ENCODE assay signal across 14 mouse cellular contexts in the genomic region with DNA sequence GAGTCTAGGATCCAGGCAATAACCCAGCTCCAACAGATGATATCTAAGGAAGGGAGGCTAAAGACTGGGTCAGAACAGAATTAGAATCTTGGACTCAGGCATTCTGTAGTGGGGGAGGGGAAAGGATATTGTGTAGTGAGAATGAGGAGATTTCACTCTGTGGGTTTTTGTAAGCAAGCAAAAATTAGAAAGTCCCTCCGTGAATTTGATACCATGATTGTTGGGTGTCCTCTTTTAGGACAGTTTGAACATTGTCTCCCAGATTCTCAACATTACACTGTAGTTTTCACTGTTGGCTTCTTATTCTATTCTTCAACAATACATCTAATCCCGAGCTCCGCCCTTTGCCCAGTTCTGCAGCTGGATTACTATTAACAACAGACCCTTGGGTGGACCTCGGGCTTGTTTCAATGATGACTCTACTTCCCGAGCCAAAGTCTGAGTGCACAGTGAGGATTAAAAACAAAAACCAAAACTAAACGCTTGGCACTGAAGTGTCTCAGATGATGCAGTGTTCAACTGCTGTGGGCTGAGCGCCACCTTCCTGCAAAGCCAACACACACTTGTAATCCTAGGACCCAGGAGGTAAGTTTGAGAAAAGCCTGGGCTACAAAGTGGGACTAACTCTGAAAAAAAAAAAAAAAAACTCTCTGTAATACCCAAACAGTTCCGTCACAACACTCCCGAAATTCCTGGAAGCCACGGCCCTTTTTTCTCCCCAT. TPM values are rescaled to one million over a fixed set of nuclear protein-coding genes. Genes with fewer than 3 reads are reported as not detected.
DNase-seq lines count a peak whose midpoint lies in the region; ATAC-seq and TF ChIP-seq lines count a peak whose summit lies in the region.
"Had no signal": no experiment of that assay in that cellular context is flagged by ENCODE, and none has a peak within 500 bp of the region (broad histone marks: within the 10 kb centered on the region; RNA-seq: fewer than 3 reads in every experiment).

A gene (minus strand): TSS at position 51 of the 722 bp plus-strand sequence.

- TF ChIP-seq POLR2A in bone marrow macrophage, adult 2 months (IDR thresholded peaks at IDR 0.05; ENCODE audit: borderline replicate concordance, low read depth, low read length), result no peak
- no peak for TF ChIP-seq POLR2A in myocyte (IDR thresholded peaks at IDR 0.05; ENCODE audit: insufficient read length, low read depth)

- WGBS in lung, embryonic 14.5 days, result 67% methylated on average over 10 of the region's 10 CpGs
- WGBS in forebrain, embryonic 16.5 days, result 77% methylated on average over 10 of the region's 10 CpGs

- H3K9me3 ChIP-seq in lung, embryonic 14.5 days (ENCODE audit: low read depth, low read length), result no peaks in the 10 kb centered on the region
- H3K9me3 ChIP-seq in forebrain, embryonic 16.5 days (ENCODE audit: control insufficient read depth, low read length), result no peaks in the 10 kb centered on the region
- H3K9me3 ChIP-seq: hindbrain, embryonic 15.5 days; limb, embryonic 13.5 days; midbrain, embryonic 15.5 days had no signal

- H3K4me1 ChIP-seq in lung, embryonic 14.5 days (ENCODE audit: insufficient read depth), result 0 out of 2 replicates have a peak, but pooled peaks cover 4% of the 10 kb centered on the region
- H3K4me1 ChIP-seq in bone marrow macrophage, adult 2 months (ENCODE audit: control insufficient read depth, insufficient read depth, low read length), result peaks cover 38% of the 10 kb centered on the region
- H3K4me1 ChIP-seq in forebrain, embryonic 16.5 days (replicated peaks; ENCODE audit: control insufficient read depth, insufficient read depth, low read length), result peaks cover 9% of the 10 kb centered on the region

- no peaks in the 10 kb centered on the region for H3K27me3 ChIP-seq in lung, embryonic 14.5 days (ENCODE audit: insufficient read depth, low read length)
- H3K27me3 ChIP-seq in myocyte (ENCODE audit: control insufficient read depth, insufficient read depth, insufficient read length), result no peaks in the 10 kb centered on the region
- H3K27me3 ChIP-seq in forebrain, embryonic 16.5 days (replicated peaks; ENCODE audit: control insufficient read depth, insufficient read depth, low read length), result no peaks in the 10 kb centered on the region
- H3K27me3 ChIP-seq: hindbrain, embryonic 15.5 days; limb, embryonic 13.5 days; midbrain, embryonic 15.5 days had no signal

- DNase-seq in gastrocnemius, adult 18-20 months (ENCODE audit: low spot score), result peak; percentile 48
- DNase-seq in gastrocnemius, postnatal 4 days (ENCODE audit: low spot score in 2 of 2), result no peak
- no peak for DNase-seq in lung, embryonic 14.5 days
- DNase-seq in lung, adult 18-20 months, result no peak
- DNase-seq: cerebellum, adult 2 months had no signal

- H3K36me3 ChIP-seq in lung, embryonic 14.5 days (ENCODE audit: insufficient read depth), result no peaks in the 10 kb centered on the region
- H3K36me3 ChIP-seq in myocyte (ENCODE audit: control insufficient read depth, insufficient read depth), result peaks cover 5% of the 10 kb centered on the region
- no peaks in the 10 kb centered on the region for H3K36me3 ChIP-seq in forebrain, embryonic 16.5 days (ENCODE audit: control insufficient read depth, insufficient read depth)
- H3K36me3 ChIP-seq: hindbrain, embryonic 15.5 days; limb, embryonic 13.5 days; midbrain, embryonic 15.5 days had no signal

- no peak within 1 kb of the TSS for H3K27ac ChIP-seq in lung, embryonic 14.5 days (ENCODE audit: low read depth)
- H3K27ac ChIP-seq in bone marrow macrophage, adult 2 months (ENCODE audit: insufficient read depth, low read depth, low read length), result no peak within 1 kb of the TSS
- H3K27ac ChIP-seq in forebrain, embryonic 16.5 days (ENCODE audit: low read length), result no peak within 1 kb of the TSS
- H3K27ac ChIP-seq: hindbrain, embryonic 15.5 days; limb, embryonic 13.5 days; midbrain, embryonic 15.5 days had no signal

- ATAC-seq in lung, embryonic 14.5 days (ENCODE audit: insufficient read depth), result no peak
- no peak for ATAC-seq in forebrain, embryonic 16.5 days
- ATAC-seq in frontal cortex, adult (ENCODE audit: low TSS enrichment), result no peak
- ATAC-seq: midbrain, embryonic 15.5 days had no signal

- no peak within 1 kb of the TSS for H3K4me2 ChIP-seq in lung, embryonic 14.5 days
- peak within 1 kb of the TSS; percentile 20 for H3K4me2 ChIP-seq in myocyte (ENCODE audit: low read depth)
- no peak within 1 kb of the TSS for H3K4me2 ChIP-seq in forebrain, embryonic 16.5 days (ENCODE audit: low read length)
- H3K4me2 ChIP-seq: hindbrain, embryonic 15.5 days; limb, embryonic 13.5 days; midbrain, embryonic 15.5 days had no signal

- TF ChIP-seq CTCF in lung, embryonic 14.5 days (IDR thresholded peaks at IDR 0.05; ENCODE audit: low read depth), result 0 out of 2 replicates have a peak, but pooled peaks have one; percentile 16
- peak; percentile 24; the same call in 1 of the 2 replicates for TF ChIP-seq CTCF in bone marrow macrophage, adult 2 months (IDR thresholded peaks at IDR 0.05; ENCODE audit: low read depth, low read length)

- H3K9ac ChIP-seq in lung, embryonic 14.5 days, result no peak within 1 kb of the TSS
- H3K9ac ChIP-seq in forebrain, embryonic 16.5 days (replicated peaks; ENCODE audit: low read depth, low read length), result no peak within 1 kb of the TSS
- H3K9ac ChIP-seq: hindbrain, embryonic 15.5 days; limb, embryonic 13.5 days; midbrain, embryonic 15.5 days had no signal

- H3K4me3 ChIP-seq in lung, embryonic 14.5 days (ENCODE audit: low read depth, low read length), result no peak within 1 kb of the TSS
- no peak within 1 kb of the TSS for H3K4me3 ChIP-seq in bone marrow macrophage, adult 2 months (ENCODE audit: insufficient read depth, low read length)
- H3K4me3 ChIP-seq in myocyte, result no peak within 1 kb of the TSS
- H3K4me3 ChIP-seq in forebrain, embryonic 16.5 days (replicated peaks; ENCODE audit: low read length), result no peak within 1 kb of the TSS
- H3K4me3 ChIP-seq: hindbrain, embryonic 15.5 days; limb, embryonic 13.5 days; midbrain, embryonic 15.5 days had no signal

- no peak within 1 kb of the TSS for H3ac ChIP-seq in myocyte (ENCODE audit: control insufficient read depth, insufficient read length)

- H3K79me2 ChIP-seq in myocyte (ENCODE audit: control insufficient read depth, insufficient read depth), result peaks cover 15% of the 10 kb centered on the region

TF ChIP-seq in myocyte, 11 proteins besides CTCF, POLR2A, EP300 and RAD21:
- TF ChIP-seq E2F4 (IDR thresholded peaks at IDR 0.05; ENCODE audit: insufficient read depth), result no peak
- no peak for TF ChIP-seq SRF (IDR thresholded peaks at IDR 0.05; ENCODE audit: control insufficient read depth, insufficient read length, low read depth)
- no peak for TF ChIP-seq USF1 (IDR thresholded peaks at IDR 0.05; ENCODE audit: low read depth)
- TF ChIP-seq MAX (IDR thresholded peaks at IDR 0.05; ENCODE audit: low read depth), result no peak
- TF ChIP-seq POLR2AphosphoS2 (IDR thresholded peaks at IDR 0.05; ENCODE audit: insufficient read length, low read depth), result no peak
- no peak for TF ChIP-seq REST (IDR thresholded peaks at IDR 0.05; ENCODE audit: insufficient read depth, insufficient read length)
- no peak for TF ChIP-seq TCF12 (IDR thresholded peaks at IDR 0.05; ENCODE audit: insufficient read depth, poor library complexity, severe bottlenecking)
- TF ChIP-seq CEBPB (IDR thresholded peaks at IDR 0.05; ENCODE audit: insufficient read depth, poor library complexity, severe bottlenecking), result no peak
- TF ChIP-seq MYOD1 (IDR thresholded peaks at IDR 0.05; ENCODE audit: control insufficient read depth in 1 of 3, insufficient read length in 2 of 3, low read depth in 2 of 3), result no peak
- TF ChIP-seq TCF3 (IDR thresholded peaks at IDR 0.05; ENCODE audit: insufficient read length, low read depth), result no peak
- no peak for TF ChIP-seq MYOG (IDR thresholded peaks at IDR 0.05; ENCODE audit: control insufficient read depth in 1 of 3, insufficient read depth in 1 of 3, insufficient read length in 2 of 3, low read depth in 2 of 3)

RNA-seq across cellular contexts. Expression of the gene that starts here (rescaled TPM):
- not detected for total RNA-seq in gastrocnemius, adult 18-20 months (2021)
- not detected for total RNA-seq in gastrocnemius, postnatal 4 days (2021)
- polyA plus RNA-seq in lung, embryonic 14.5 days (2014; fragmentation: Nextera tagmentation; extraction: Ambion mirVana), result 0.11 TPM in 2 replicates
- not detected in 2 replicates for polyA plus RNA-seq in bone marrow macrophage, adult 2 months (2012; ENCODE audit: insufficient read depth, insufficient read length, missing spikeins)
- polyA plus RNA-seq in myocyte (2012; fragmentation: generic; extraction: Trizol), result not detected
- not detected in 2 replicates for polyA plus RNA-seq in forebrain, embryonic 16.5 days (2015; fragmentation: Nextera tagmentation; extraction: Ambion mirVana)
- total RNA-seq: heart, adult 8-10 months; layer of hippocampus, adult 8-10 months had no signal
- polyA plus RNA-seq: cerebellum, adult 2 months; limb, embryonic 13.5 days; midbrain, embryonic 15.5 days had no signal

Comparison
In these comparisons a context has a peak if more than half of its experiments do, and no peak if none do; other contexts are left out.
1. Peak in DNase-seq in gastrocnemius, adult 18-20 months; RNA of the gene not detected or under 1 TPM.